23 mouse cellular contexts compared by ENCODE assay signal in genomic region chr5:24854827-24855600, GRCm38 (mm10). TPM values are rescaled to one million over a fixed set of nuclear protein-coding genes. Genes with fewer than 3 reads are reported as not detected.
DNase-seq lines count a peak whose midpoint lies in the region; ATAC-seq and TF ChIP-seq lines count a peak whose summit lies in the region.
"Had no signal": no experiment of that assay in that cellular context is flagged by ENCODE, and none has a peak within 500 bp of the region (broad histone marks: within the 10 kb centered on the region; RNA-seq: fewer than 3 reads in every experiment).

No protein-coding gene starts in this region.

- DNase-seq in heart, postnatal 4 days, result no peak
- DNase-seq in MN1 (ENCODE audit: low spot score), result peak; percentile 30
- DNase-seq in liver, postnatal 0 days, result peak; percentile 42
- DNase-seq in right cerebral cortex, adult 2 months (ENCODE audit: low spot score in 2 of 2), result no peak
- DNase-seq in spleen, adult 12 weeks (ENCODE audit: low spot score), result no peak
- DNase-seq: B cell, adult 2 months; cerebellum, adult 11 months; cerebellum, postnatal 25 days; heart, postnatal 10 days; kidney, adult 2 months; kidney, postnatal 14 days; lung, postnatal 10 days; right cerebral cortex, adult 18-20 months; spleen, adult 18-20 months; thymus, postnatal 25 days had no signal

- no peak overlapping the region for H3K9ac ChIP-seq in heart, embryonic 12.5 days
- H3K9ac ChIP-seq in intestine, embryonic 16.5 days (ENCODE audit: low read depth, low read length), result no peak overlapping the region
- 0 out of 2 replicates have a peak overlapping the region, but pooled peaks have one; percentile 21 for H3K9ac ChIP-seq in liver, postnatal 0 days (replicated peaks)
- H3K9ac ChIP-seq: hindbrain, embryonic 15.5 days; limb, embryonic 13.5 days; midbrain, embryonic 12.5 days had no signal

- no peaks in the 10 kb centered on the region for H3K27me3 ChIP-seq in heart, embryonic 12.5 days (replicated peaks)
- H3K27me3 ChIP-seq in intestine, embryonic 16.5 days (replicated peaks; ENCODE audit: control insufficient read depth, insufficient read depth, low read length), result no peaks in the 10 kb centered on the region
- H3K27me3 ChIP-seq in liver, postnatal 0 days (ENCODE audit: insufficient read depth, low read length), result no peaks in the 10 kb centered on the region
- H3K27me3 ChIP-seq: hindbrain, embryonic 15.5 days; limb, embryonic 13.5 days; midbrain, embryonic 12.5 days had no signal

- no peaks in the 10 kb centered on the region for H3K36me3 ChIP-seq in heart, embryonic 12.5 days
- H3K36me3 ChIP-seq in intestine, embryonic 16.5 days (ENCODE audit: control insufficient read depth, insufficient read depth, low read length), result no peaks in the 10 kb centered on the region
- H3K36me3 ChIP-seq in liver, postnatal 0 days (replicated peaks; ENCODE audit: insufficient read depth, low read length), result no peaks in the 10 kb centered on the region
- H3K36me3 ChIP-seq: hindbrain, embryonic 15.5 days; limb, embryonic 13.5 days; midbrain, embryonic 12.5 days had no signal

- H3K27ac ChIP-seq in heart, embryonic 12.5 days (ENCODE audit: poor library complexity, severe bottlenecking), result no peak overlapping the region
- no peak overlapping the region for H3K27ac ChIP-seq in intestine, embryonic 16.5 days (ENCODE audit: low read length)
- H3K27ac ChIP-seq in liver, postnatal 0 days (ENCODE audit: low read depth), result peak overlapping the region; percentile 57
- H3K27ac ChIP-seq: hindbrain, embryonic 15.5 days; limb, embryonic 13.5 days; midbrain, embryonic 12.5 days had no signal

- peak; percentile 74 for ATAC-seq in heart, embryonic 12.5 days (ENCODE audit: insufficient number of reproducible peaks, low FRiP score)
- peak; percentile 48; the same call in 1 of the 2 replicates for ATAC-seq in intestine, embryonic 16.5 days
- peak; percentile 97 for ATAC-seq in liver, postnatal 0 days
- no peak for ATAC-seq in frontal cortex, adult (ENCODE audit: low TSS enrichment)
- ATAC-seq: forebrain, embryonic 16.5 days had no signal

- peak; percentile 28; the same call in 1 of the 2 replicates for TF ChIP-seq CTCF in liver, postnatal 0 days (IDR thresholded peaks at IDR 0.05; ENCODE audit: low read depth)

- H3K4me2 ChIP-seq in heart, embryonic 12.5 days, result no peak overlapping the region
- no peak overlapping the region for H3K4me2 ChIP-seq in intestine, embryonic 16.5 days (ENCODE audit: low read depth, low read length)
- H3K4me2 ChIP-seq in liver, postnatal 0 days (ENCODE audit: low read depth, low read length), result peak overlapping the region; percentile 35
- H3K4me2 ChIP-seq: hindbrain, embryonic 15.5 days; limb, embryonic 13.5 days; midbrain, embryonic 12.5 days had no signal

- H3K4me3 ChIP-seq in heart, embryonic 12.5 days, result no peak overlapping the region
- H3K4me3 ChIP-seq in intestine, embryonic 16.5 days (ENCODE audit: low read length), result no peak overlapping the region
- H3K4me3 ChIP-seq in liver, postnatal 0 days (ENCODE audit: low read depth, low read length), result no peak overlapping the region
- H3K4me3 ChIP-seq: hindbrain, embryonic 15.5 days; limb, embryonic 13.5 days; midbrain, embryonic 12.5 days; myocyte had no signal

- peaks cover 15% of the 10 kb centered on the region for H3K4me1 ChIP-seq in heart, embryonic 12.5 days (replicated peaks)
- no peaks in the 10 kb centered on the region for H3K4me1 ChIP-seq in intestine, embryonic 16.5 days (ENCODE audit: control insufficient read depth, insufficient read depth, low read length)
- peaks cover 17% of the 10 kb centered on the region for H3K4me1 ChIP-seq in liver, postnatal 0 days (ENCODE audit: insufficient read depth)
- H3K4me1 ChIP-seq: limb, embryonic 13.5 days; midbrain, embryonic 12.5 days had no signal

- H3K9me3 ChIP-seq in heart, embryonic 12.5 days (replicated peaks), result peaks cover 5% of the 10 kb centered on the region
- no peaks in the 10 kb centered on the region for H3K9me3 ChIP-seq in intestine, embryonic 16.5 days (ENCODE audit: control insufficient read depth, low read length)
- no peaks in the 10 kb centered on the region for H3K9me3 ChIP-seq in liver, postnatal 0 days (ENCODE audit: low read length)
- H3K9me3 ChIP-seq: hindbrain, embryonic 15.5 days; limb, embryonic 13.5 days; midbrain, embryonic 12.5 days had no signal

- WGBS in heart, embryonic 12.5 days, result 56% methylated on average over 3 of the region's 3 CpGs
- 65% methylated on average over 3 of the region's 3 CpGs for WGBS in intestine, embryonic 16.5 days
- 52% methylated on average over 3 of the region's 3 CpGs for WGBS in liver, postnatal 0 days (ENCODE audit: insufficient replicate concordance)

- TF ChIP-seq EP300 in liver, postnatal 0 days (IDR thresholded peaks at IDR 0.05; ENCODE audit: low read depth), result peak; percentile 93

RNA-seq across cellular contexts. Expression of gene Rheb, which starts 12.6 kb away (rescaled TPM):
- 260 and 270 TPM in 2 replicates for polyA plus RNA-seq in heart, embryonic 12.5 days (2016; fragmentation: Nextera tagmentation; extraction: Ambion mirVana)
- total RNA-seq in heart, postnatal 4 days (2021), result 100 to 1,000 TPM in 1 of 2 experiments, 10 to 100 TPM in 1; 99.3 to 100 TPM
- 188 and 199 TPM in 2 replicates for polyA plus RNA-seq in intestine, embryonic 16.5 days (2015; fragmentation: Nextera tagmentation; extraction: Ambion mirVana)
- polyA plus RNA-seq in liver, postnatal 0 days (2015; fragmentation: Nextera tagmentation; extraction: Ambion mirVana), result 79.6 and 80.0 TPM in 2 replicates

Comparison
In these comparisons a context has a peak if more than half of its experiments do, and no peak if none do; other contexts are left out.
1. DNase-seq: peak in MN1 (single experiment) and liver, postnatal 0 days (single experiment); none in heart, postnatal 4 days (single experiment), right cerebral cortex, adult 2 months (0 of 2) and spleen, adult 12 weeks (single experiment).